Mouse (Mus musculus) brain, embryonic 14.5 days (tissue): Measurements from ENCODE around the gene Pcbp4. TPM values are rescaled to one million over a fixed set of nuclear protein-coding genes. Genes with fewer than 3 reads are reported as not detected.

Experiments
- DNase-seq: peaks from one replicate; pipeline ENCODE4 v3.0.0-alpha.2; 2011; ENCODE audit warnings: low read depth
- CTCF ChIP-seq: fragments of 200-500 bp; IDR thresholded peaks from 2 replicates; pipeline ENCODE4 v1.5.1; 2012; ENCODE audit warnings: inconsistent platforms, mild to moderate bottlenecking, moderate library complexity, borderline replicate concordance; ENCODE audit not compliant: insufficient read depth, insufficient read length; ENCODE audit errors: extremely low read depth
- POLR2A ChIP-seq: fragments of 200-500 bp; IDR thresholded peaks from 2 replicates; pipeline ENCODE4 v1.6.1; 2012; ENCODE audit warnings: mild to moderate bottlenecking, inconsistent platforms, borderline replicate concordance; ENCODE audit not compliant: poor library complexity, insufficient read depth, insufficient read length, severe bottlenecking; ENCODE audit errors: extremely low read depth
- polyA plus RNA-seq: library from polyadenylated mRNA; depleted of rRNA; stranded (reverse); fragments of >200 nt; gene quantifications from 2 replicates; pipeline ENCODE4 v1.2.3, GENCODE M21; 2012

The Pcbp4 gene
- polyA plus RNA-seq, 1 experiment = 607 TPM

GRCm38 (mm10) chr9:106420608-106421007 is 32.5 kb upstream of the Pcbp4 start:
- DNase-seq = peak; percentile 67
- no peak for TF ChIP-seq CTCF
- TF ChIP-seq POLR2A = no peak

- no peak for TF ChIP-seq CTCF
- TF ChIP-seq POLR2A = no peak
- no peak for DNase-seq
Observed at GRCm38 (mm10) chr9:106421033-106421864, 31.8 kb upstream of the Pcbp4 start.

- DNase-seq = peak; percentile 94
Observed at GRCm38 (mm10) chr9:106421865-106422160, 31.3 kb upstream of the Pcbp4 start.

GRCm38 (mm10) chr9:106428719-106429220 is 24.3 kb upstream of the Pcbp4 start:
- TF ChIP-seq POLR2A = no peak
- no peak for TF ChIP-seq CTCF
- DNase-seq = peak; percentile 34

More at GRCm38 (mm10) chr9:106421865-106422160, 31.3 kb upstream of the Pcbp4 start:
- TF ChIP-seq POLR2A (no peak), CTCF (peak; percentile 94)

- no peak for TF ChIP-seq CTCF
- TF ChIP-seq POLR2A = peak; percentile 42; the same call in 1 of the 2 replicates
- DNase-seq = peak; percentile 99
Observed at GRCm38 (mm10) chr9:106429221-106430014, 23.7 kb upstream of the Pcbp4 start, which contains the start of gene Rpl29. Rpl29 (plus strand) TSS chr9:106429454.

- no peak for TF ChIP-seq POLR2A
- TF ChIP-seq CTCF = no peak
- no peak for DNase-seq
Observed at GRCm38 (mm10) chr9:106430015-106430264, 23.2 kb upstream of the Pcbp4 start.

- no peak for TF ChIP-seq POLR2A
- no peak for TF ChIP-seq CTCF
- no peak for DNase-seq
Observed at GRCm38 (mm10) chr9:106433389-106433788, 19.7 kb upstream of the Pcbp4 start.

GRCm38 (mm10) chr9:106436566-106436965 is 16.5 kb upstream of the Pcbp4 start:
- no peak for DNase-seq

GRCm38 (mm10) chr9:106442680-106443079 is 10.4 kb upstream of the Pcbp4 start:
- peak; percentile 14; the same call in 1 of the 2 replicates for TF ChIP-seq CTCF
- TF ChIP-seq POLR2A = no peak
- no peak for DNase-seq

More at GRCm38 (mm10) chr9:106436566-106436965, 16.5 kb upstream of the Pcbp4 start:
- TF ChIP-seq POLR2A (no peak), CTCF (no peak)

- DNase-seq = no peak
- TF ChIP-seq POLR2A (no peak), CTCF (no peak)
Observed at GRCm38 (mm10) chr9:106444836-106445235, 8.3 kb upstream of the Pcbp4 start.

GRCm38 (mm10) chr9:106447348-106447747 is 5.7 kb upstream of the Pcbp4 start, which contains the start of the genes Abhd14b and Abhd14a:
Abhd14b (plus strand) TSS chr9:106447459.
Abhd14a (minus strand) TSS chr9:106447678.
- peak; percentile 53 for TF ChIP-seq CTCF
- TF ChIP-seq POLR2A = no peak
- DNase-seq = peak; percentile 93

- TF ChIP-seq CTCF = no peak
- TF ChIP-seq POLR2A = no peak
- DNase-seq = no peak
Observed at GRCm38 (mm10) chr9:106447951-106448350, 5.1 kb upstream of the Pcbp4 start.

- DNase-seq = peak; percentile 86
- TF ChIP-seq POLR2A (no peak), CTCF (peak; percentile 76)
Observed at GRCm38 (mm10) chr9:106448498-106449031, 4.5 kb upstream of the Pcbp4 start.
